Mouse (Mus musculus) testis, adult 2 months (tissue): Measurements from ENCODE around the gene Gm2004.
"Not testable (repeated sequence)": the region's sequence is repeated elsewhere in the genome, so short reads cannot be mapped to it uniquely, and the experiment has no call there.

Source experiments
- CTCF ChIP-seq: fragments of 200-500 bp; IDR thresholded peaks from 2 replicates; pipeline ENCODE4 v1.5.1; 2012; ENCODE audit warnings: low read depth, mild to moderate bottlenecking, inconsistent platforms, low read length, moderate library complexity; ENCODE audit not compliant: control insufficient read depth, insufficient read depth, insufficient replicate concordance
- POLR2A ChIP-seq: fragments of 200-500 bp; IDR thresholded peaks from 2 replicates; pipeline ENCODE4 v1.6.1; 2012; ENCODE audit warnings: low read depth, mild to moderate bottlenecking, inconsistent platforms, low read length, moderate library complexity; ENCODE audit not compliant: control insufficient read depth

- TF ChIP-seq CTCF, POLR2A: not testable (repeated sequence)
Observed at GRCm38 (mm10) chr2:176149725-176150124, at the start of gene Gm2004.
